Mouse (Mus musculus) megakaryocyte progenitor cell, adult 5-6 weeks (primary cell): ENCODE measurements around the gene Emx1. TPM values are rescaled to one million over a fixed set of nuclear protein-coding genes. Genes with fewer than 3 reads are reported as not detected.

Experiments
- ATAC-seq: replicated peaks from 2 replicates; pipeline ENCODE4 v1.8.0; 2016; ENCODE audit warnings: mild to moderate bottlenecking, moderate TSS enrichment, inconsistent platforms; ENCODE audit not compliant: poor library complexity
- total RNA-seq, 2 experiments: library from RNA; stranded (forward) in 1 of 2; stranded (reverse) in 1 of 2; fragments of 157-497, 149-512 nt in 1 of 2; fragments of 200-1000 nt in 1 of 2; gene quantifications; 2 replicates each; pipeline versions ENCODE4 v1.2.3 to v1.2.4; 2015 to 2017

Gene Emx1
- total RNA-seq, 2 experiments from 2014 or later = not detected

DNA sequence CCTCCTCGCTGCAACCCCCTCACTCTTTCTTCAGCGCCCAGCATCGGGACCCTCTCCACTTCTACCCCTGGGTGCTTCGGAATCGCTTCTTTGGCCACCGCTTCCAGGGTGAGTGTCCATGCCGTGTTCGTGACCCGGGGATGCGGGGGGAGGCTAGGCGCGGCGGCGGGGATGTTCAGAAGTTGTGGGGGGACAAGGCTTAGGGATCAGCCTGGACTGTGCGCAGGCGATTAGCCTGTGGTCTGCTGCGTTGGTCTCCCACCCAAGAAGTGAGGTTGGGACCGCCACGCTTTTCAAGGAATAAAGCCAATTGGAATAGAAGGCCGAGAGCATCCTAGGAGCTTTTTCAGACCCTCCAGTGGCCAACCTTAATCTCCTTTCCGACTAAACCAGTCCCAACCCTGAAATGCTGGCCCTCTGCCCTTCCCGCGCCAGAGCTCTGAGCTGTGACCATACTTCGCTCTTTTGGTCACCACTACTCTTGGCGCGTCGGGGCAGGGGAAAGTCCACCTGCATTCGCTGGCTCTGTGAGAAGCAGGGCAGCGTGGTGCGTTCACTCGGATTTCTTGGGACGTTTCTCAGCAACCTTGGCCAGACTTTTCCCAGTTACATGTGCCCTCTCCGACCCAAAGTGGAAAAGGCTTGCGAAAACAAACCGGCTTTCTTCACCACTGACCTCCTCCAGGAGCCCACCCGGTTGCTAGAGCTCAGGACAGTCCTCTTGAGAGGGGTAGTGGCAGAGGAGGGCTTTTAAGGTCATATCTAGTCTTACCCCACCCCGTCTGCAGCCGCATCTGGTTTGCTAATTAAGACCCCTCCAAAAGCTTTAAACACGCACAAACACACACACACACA, 1.2 kb downstream of the Emx1 start:
- ATAC-seq = no peak

DNA sequence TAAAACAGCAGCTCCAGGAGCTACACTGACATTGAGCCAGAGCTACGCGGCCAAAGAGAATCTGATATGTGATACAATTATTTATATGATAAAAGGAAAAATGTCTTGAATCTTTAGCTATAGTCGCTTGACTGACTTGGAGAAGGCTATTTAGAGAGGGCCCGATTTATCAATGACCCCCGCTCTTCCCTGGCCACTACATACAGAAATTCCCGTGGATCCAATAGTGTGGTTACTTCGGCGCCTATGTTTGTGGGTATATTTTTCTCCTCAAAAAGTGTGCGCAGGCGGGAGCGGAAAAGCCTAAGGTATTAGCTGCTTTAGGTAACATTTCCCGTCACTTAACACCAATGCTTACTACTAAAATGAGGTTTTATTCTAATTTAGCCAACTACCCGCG, 2.1 kb downstream of the Emx1 start:
- ATAC-seq = no peak

GRCm38 (mm10) chr6:85189911-85190591, 2.8 kb downstream of the Emx1 start:
- no peak for ATAC-seq

DNA sequence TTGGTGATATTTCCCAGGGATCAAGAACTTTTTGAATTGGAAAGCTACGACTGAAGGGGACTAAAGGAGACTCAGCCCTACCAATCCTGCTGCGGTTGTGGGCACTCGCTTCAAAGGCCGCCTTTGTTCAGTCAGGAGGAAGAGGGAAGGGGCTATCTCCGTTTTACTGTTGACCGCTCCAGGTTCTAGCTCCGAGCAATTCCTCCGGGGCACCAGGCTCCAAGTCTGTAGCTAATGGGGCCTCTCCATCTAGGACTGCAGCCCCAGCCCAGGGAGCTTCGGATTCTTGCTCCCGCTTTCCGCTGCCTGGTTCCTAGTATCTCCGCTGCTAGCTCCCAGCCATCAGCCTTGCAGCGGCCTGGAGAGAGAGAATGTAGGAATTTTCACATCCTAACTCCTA, 3.4 kb downstream of the Emx1 start:
- ATAC-seq = no peak

DNA sequence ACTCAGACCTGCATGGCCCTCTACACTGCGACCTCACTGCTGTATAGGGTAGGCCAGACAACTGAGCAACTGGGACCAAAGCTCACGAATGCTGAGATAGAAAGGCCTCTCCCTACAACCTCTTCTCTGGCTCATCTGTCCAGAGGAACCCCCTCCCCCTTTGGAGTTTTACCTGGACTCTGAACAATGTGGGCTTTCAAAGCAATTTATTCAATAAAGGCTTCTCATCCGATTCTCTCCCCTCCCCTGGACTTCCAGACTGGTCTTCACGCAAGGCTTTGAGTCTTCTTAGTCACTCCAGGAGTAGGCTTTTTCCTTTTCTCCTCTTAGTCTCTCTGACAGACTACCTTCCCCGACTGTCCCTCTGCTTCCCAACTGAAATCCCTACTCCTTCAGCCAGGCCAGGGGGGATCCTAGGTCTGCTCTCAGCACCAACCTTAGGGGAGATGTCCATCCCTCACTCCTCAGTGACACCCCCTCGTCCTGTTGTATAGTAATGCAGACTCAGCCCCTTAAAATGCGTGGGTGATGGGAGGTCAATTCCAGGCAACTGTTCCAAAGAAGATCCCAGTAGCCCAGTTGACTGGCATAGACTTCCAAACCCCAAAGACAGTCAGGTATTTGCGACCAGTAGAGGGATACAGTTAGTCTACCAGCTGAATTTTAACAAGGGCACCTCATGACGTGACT, 4.7 kb downstream of the Emx1 start:
- ATAC-seq = no peak

GRCm38 (mm10) chr6:85193381-85194318, 6.4 kb downstream of the Emx1 start:
- no peak for ATAC-seq

DNA sequence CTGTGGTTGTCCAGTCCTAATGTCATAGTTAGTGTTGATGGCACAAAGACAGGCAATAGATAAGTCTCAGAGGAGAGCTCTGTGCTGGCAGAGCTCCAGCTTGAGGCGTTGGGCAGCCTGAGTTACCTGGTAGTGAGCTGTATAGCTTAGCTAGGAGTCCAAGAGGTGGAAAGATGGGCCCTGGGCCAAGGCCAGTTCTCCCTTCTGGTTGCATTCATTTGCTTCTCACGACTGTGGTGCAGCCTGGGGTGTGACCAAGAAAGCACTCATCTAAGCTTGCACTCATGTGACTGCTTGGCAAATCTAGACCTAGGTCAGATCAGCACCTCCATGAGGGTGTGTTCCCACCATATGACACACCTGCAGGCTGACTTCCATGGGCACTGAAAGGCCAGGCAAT, 10.7 kb downstream of the Emx1 start:
- ATAC-seq = no peak

GRCm38 (mm10) chr6:85206182-85206938, 19.1 kb downstream of the Emx1 start:
- no peak for ATAC-seq

GRCm38 (mm10) chr6:85206939-85207285, 19.7 kb downstream of the Emx1 start:
- no peak for ATAC-seq

- ATAC-seq = no peak
Observed at GRCm38 (mm10) chr6:85207345-85207744, 20.1 kb downstream of the Emx1 start.

GRCm38 (mm10) chr6:85209226-85209967, 22.2 kb downstream of the Emx1 start:
- ATAC-seq = no peak

DNA sequence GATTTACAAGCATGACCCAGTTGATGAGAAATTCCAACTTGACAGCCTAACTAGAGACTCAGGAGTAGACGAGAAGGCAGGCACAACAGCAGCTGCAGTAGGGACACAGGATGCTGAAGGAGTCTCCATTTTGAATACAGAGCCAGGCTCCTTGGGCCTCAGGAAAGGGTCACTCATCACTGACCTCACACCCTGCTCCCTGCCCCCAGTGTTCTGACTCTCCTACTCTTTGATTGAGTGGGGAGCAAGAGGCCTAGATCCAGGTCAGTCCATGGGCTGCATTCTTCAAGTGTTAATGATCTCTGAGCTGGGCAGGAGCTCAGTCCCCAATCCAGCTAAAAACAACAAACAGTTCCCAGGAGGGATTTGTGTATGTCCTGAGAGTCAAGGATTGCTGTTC, 23.4 kb downstream of the Emx1 start:
- no peak for ATAC-seq

- no peak for ATAC-seq
Observed at GRCm38 (mm10) chr6:85218251-85218650, 31.0 kb downstream of the Emx1 start.

GRCm38 (mm10) chr6:85218684-85219445, 31.6 kb downstream of the Emx1 start:
- ATAC-seq = no peak

DNA sequence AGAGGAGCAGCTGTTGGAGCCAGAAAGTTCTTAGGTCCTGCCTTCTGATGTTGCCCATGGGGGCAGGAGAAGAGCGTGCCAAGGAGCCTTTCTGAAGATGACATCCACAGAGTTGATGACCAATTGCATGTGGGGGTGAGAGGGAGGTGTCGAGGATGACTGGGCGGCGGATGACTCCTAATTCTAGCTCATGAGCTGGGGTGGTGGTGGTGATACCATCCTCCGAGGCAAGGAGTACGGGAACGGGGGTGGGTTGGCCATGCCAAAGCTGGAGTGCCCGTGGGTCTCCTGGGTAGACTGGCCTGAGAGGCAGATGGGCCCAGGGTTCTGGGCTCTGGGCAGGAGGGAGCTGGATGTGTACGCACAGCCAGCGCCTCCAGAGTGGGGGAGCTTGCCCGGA, 32.5 kb downstream of the Emx1 start:
- ATAC-seq = no peak

GRCm38 (mm10) chr6:85220917-85221316, 33.7 kb downstream of the Emx1 start:
- no peak for ATAC-seq

DNA sequence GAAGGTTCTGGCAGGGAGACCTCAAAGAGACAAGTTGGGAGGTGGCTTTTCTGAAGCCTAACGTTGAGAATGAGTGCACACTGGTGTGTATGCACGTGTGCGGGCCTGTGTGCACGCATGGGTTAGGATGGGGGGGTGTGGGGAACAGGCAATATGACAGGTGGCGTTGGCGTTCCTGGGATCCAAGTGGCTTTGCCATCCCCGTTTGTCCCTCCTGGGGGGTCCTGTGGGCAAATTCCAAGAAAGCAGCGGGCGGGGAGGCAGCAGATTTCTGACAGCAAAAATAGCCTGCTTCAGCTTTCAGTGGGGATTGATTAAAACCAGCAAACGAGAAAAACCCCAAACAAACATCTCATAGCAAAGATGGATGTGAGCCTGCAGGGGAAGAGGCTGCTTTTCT, 35.3 kb downstream of the Emx1 start:
- no peak for ATAC-seq

- no peak for ATAC-seq
Observed at GRCm38 (mm10) chr6:85223498-85224150, 36.4 kb downstream of the Emx1 start.
